Mouse (Mus musculus) bone marrow macrophage, adult 2 months (primary cell): ENCODE data around the gene 1600002K03Rik. TPM values are rescaled to one million over a fixed set of nuclear protein-coding genes. Genes with fewer than 3 reads are reported as not detected.

Experiments
- H3K27ac ChIP-seq: 2 replicates; pipeline ENCODE4 v1.5.1; 2012; ENCODE audit warnings: low read depth, low read length; ENCODE audit not compliant: insufficient read depth
- H3K4me1 ChIP-seq: 2 replicates; pipeline ENCODE4 v1.6.1; 2012; ENCODE audit warnings: low read length; ENCODE audit not compliant: control insufficient read depth, insufficient read depth
- H3K4me3 ChIP-seq: 2 replicates; pipeline ENCODE4 v1.5.1; 2012; ENCODE audit warnings: mild to moderate bottlenecking, low read length, moderate library complexity; ENCODE audit not compliant: insufficient read depth
- CTCF ChIP-seq: IDR thresholded peaks from 2 replicates; pipeline ENCODE4 v1.5.1; 2012; ENCODE audit warnings: low read depth, mild to moderate bottlenecking, low read length, moderate library complexity
- POLR2A ChIP-seq: IDR thresholded peaks from 2 replicates; pipeline ENCODE4 v1.6.1; 2012; ENCODE audit warnings: mild to moderate bottlenecking, low read depth, low read length, borderline replicate concordance
- polyA plus RNA-seq: library from polyadenylated mRNA; stranded (reverse); fragments of >200 nt; gene quantifications from 2 replicates; pipeline ENCODE4 v1.2.4, GENCODE M21; 2012; ENCODE audit not compliant: missing spikeins, insufficient read depth, insufficient read length

The 1600002K03Rik gene
- polyA plus RNA-seq, 1 experiment, result 23.9 TPM

- TF ChIP-seq CTCF, result no peak
- no peak for TF ChIP-seq POLR2A
- Histone ChIP-seq H3K4me1 (peaks cover 31% of the 10 kb centered on the region), H3K27ac (peak overlapping the region; percentile 71), H3K4me3 (peak overlapping the region; percentile 70)
Observed at GRCm38 (mm10) chr10:80168038-80168661, 4.6 kb upstream of the 1600002K03Rik start.

DNA sequence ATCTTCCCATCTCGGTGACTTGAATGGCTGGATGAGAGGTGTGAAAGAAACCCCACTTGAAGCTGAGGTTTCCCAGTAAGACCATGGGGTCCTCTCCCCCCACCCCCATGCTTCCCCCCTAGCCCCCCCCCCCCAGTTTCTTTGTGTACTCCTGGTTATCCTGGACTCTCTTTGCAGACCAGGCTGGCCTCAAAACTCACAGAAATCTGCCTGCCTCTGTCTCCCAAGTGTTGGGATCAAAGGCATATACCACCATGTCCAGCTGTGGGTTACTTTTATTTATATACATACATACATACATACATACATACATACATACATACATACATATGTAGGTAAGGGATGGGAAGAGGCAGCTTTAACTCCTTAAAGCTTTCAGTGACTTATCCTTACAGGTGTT lies 3.7 kb upstream of the 1600002K03Rik start:
- Histone ChIP-seq H3K4me3 (peak overlapping the region; percentile 70), H3K27ac (0 out of 2 replicates have a peak overlapping the region, but pooled peaks have one; percentile 50), H3K4me1 (peaks cover 28% of the 10 kb centered on the region)
- no peak for TF ChIP-seq POLR2A
- no peak for TF ChIP-seq CTCF

- TF ChIP-seq POLR2A (no peak), CTCF (no peak)
- Histone ChIP-seq H3K4me3 (no peak overlapping the region), H3K4me1 (peaks cover 30% of the 10 kb centered on the region), H3K27ac (no peak overlapping the region)
Observed at GRCm38 (mm10) chr10:80169651-80170050, 3.1 kb upstream of the 1600002K03Rik start.

DNA sequence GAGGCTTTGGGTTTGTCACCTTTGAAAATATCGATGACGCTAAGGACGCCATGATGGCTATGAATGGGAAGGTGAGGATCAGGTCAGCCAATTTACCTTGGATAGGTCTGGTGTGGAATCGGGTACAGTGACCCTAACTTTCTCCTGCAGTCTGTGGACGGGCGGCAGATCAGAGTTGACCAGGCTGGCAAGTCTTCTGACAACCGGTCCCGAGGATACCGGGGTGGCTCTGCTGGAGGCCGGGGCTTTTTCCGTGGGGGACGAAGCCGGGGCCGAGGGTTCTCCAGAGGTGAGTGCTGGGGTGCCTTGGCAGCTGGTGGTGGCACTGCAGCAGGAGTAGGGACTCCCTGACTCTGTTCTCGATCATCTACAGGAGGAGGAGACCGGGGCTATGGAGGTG lies 2.7 kb upstream of the 1600002K03Rik start:
- peaks cover 30% of the 10 kb centered on the region for H3K4me1 ChIP-seq
- no peak for TF ChIP-seq POLR2A
- TF ChIP-seq CTCF, result no peak
- H3K27ac ChIP-seq, result no peak overlapping the region
- H3K4me3 ChIP-seq, result no peak overlapping the region

GRCm38 (mm10) chr10:80170601-80171021 lies 2.1 kb upstream of the 1600002K03Rik start:
- no peak overlapping the region for H3K4me3 ChIP-seq
- H3K4me1 ChIP-seq, result peaks cover 27% of the 10 kb centered on the region
- TF ChIP-seq POLR2A, result no peak
- TF ChIP-seq CTCF, result no peak
- no peak overlapping the region for H3K27ac ChIP-seq

- H3K27ac ChIP-seq, result no peak overlapping the region
- H3K4me1 ChIP-seq, result peaks cover 27% of the 10 kb centered on the region
- H3K4me3 ChIP-seq, result no peak overlapping the region
- no peak for TF ChIP-seq POLR2A
- TF ChIP-seq CTCF, result no peak
Observed at GRCm38 (mm10) chr10:80171252-80171651, 1.5 kb upstream of the 1600002K03Rik start.

GRCm38 (mm10) chr10:80171760-80172526 lies 801 bp upstream of the 1600002K03Rik start:
- peaks cover 21% of the 10 kb centered on the region for H3K4me1 ChIP-seq
- H3K27ac ChIP-seq, result peak overlapping the region; percentile 99
- TF ChIP-seq POLR2A, result no peak
- TF ChIP-seq CTCF, result no peak
- H3K4me3 ChIP-seq, result peak overlapping the region; percentile 82

- Histone ChIP-seq H3K27ac (peak overlapping the region; percentile 99), H3K4me1 (peaks cover 19% of the 10 kb centered on the region), H3K4me3 (peak overlapping the region; percentile 35)
- TF ChIP-seq POLR2A, result no peak
- TF ChIP-seq CTCF, result no peak
Observed at GRCm38 (mm10) chr10:80173358-80173757, 614 bp downstream of the 1600002K03Rik start.

DNA sequence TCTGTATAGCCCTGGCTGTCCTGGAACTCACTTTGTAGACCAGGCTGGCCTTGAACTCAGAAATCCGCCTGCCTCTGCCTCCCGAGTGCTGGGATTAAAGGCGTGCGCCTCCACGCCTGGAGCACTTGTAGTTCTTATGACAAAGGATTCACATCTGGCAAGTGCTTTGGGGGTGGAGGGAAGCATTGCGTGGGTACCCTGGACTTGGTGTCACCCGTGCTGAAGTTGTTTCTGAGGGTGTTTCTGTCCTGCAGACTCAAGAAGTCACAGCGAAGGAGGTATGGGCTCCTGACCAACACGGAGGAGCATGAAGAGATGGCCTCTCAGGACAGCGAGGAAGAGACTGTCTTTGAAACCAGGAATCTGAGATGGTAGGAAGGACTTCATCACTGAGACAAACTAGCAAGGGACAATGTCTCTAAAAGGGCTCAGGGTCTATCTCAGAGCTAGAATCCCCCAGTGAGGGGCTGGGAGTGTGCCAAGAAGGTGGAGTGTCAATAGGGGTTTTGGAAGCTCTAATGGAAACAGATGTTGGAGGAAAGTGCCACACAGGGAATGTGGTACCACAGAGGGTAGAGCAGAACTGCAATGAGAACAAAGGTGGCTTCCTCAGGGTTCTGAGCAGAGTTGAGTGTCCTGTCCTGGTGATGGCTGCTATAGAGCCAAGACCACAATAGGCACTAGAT lies 1.4 kb downstream of the 1600002K03Rik start:
- peaks cover 17% of the 10 kb centered on the region for H3K4me1 ChIP-seq
- TF ChIP-seq CTCF (no peak), POLR2A (no peak)
- no peak overlapping the region for H3K4me3 ChIP-seq

More for the DNA sequence above, 1.4 kb downstream of the 1600002K03Rik start:
- H3K27ac ChIP-seq, result no peak overlapping the region
